Mouse (Mus musculus): Measurements from ENCODE around the gene Prr9. TPM values are rescaled to one million over a fixed set of nuclear protein-coding genes. Genes with fewer than 3 reads are reported as not detected.

The Prr9 gene
- polyA plus RNA-seq, 1 experiment from 2014 or later, result not detected

- no peaks in the 10 kb centered on the region for H3K9me3 ChIP-seq (ENCODE audit: control insufficient read depth)
- no peak for ATAC-seq
- H3K4me2 ChIP-seq (replicated peaks; ENCODE audit: low read depth), result no peak within 1 kb of the TSS
- no peak for TF ChIP-seq CTCF (IDR thresholded peaks at IDR 0.05; ENCODE audit: low read depth)
- H3K9ac ChIP-seq (ENCODE audit: low read depth, low read length), result no peak within 1 kb of the TSS
- WGBS, result 36% methylated on average over 1 of the region's 1 CpGs
- no peaks in the 10 kb centered on the region for H3K36me3 ChIP-seq (ENCODE audit: control insufficient read depth, insufficient read depth)
- no peak within 1 kb of the TSS for H3K27ac ChIP-seq (ENCODE audit: low read depth, low read length)
- H3K27me3 ChIP-seq (replicated peaks; ENCODE audit: control insufficient read depth, insufficient read depth, low read length), result no peaks in the 10 kb centered on the region
- H3K4me3 ChIP-seq (ENCODE audit: low read depth, low read length), result no peak within 1 kb of the TSS
- H3K4me1 ChIP-seq (replicated peaks; ENCODE audit: control insufficient read depth, insufficient read depth, low read length), result no peaks in the 10 kb centered on the region
Observed at GRCm38 (mm10) chr3:92142644-92143043, 18.9 kb upstream of the Prr9 start, which contains the start of gene Lelp1. Lelp1 (minus strand) TSS chr3:92142744.

GRCm38 (mm10) chr3:92120902-92121301 lies 2.8 kb downstream of the Prr9 start:
- no peak overlapping the region for H3K27ac ChIP-seq (ENCODE audit: low read depth, low read length)
- no peak for TF ChIP-seq CTCF (IDR thresholded peaks at IDR 0.05; ENCODE audit: low read depth)
- WGBS, result 76% methylated on average over 3 of the region's 3 CpGs
- no peaks in the 10 kb centered on the region for H3K9me3 ChIP-seq (ENCODE audit: control insufficient read depth)
- no peak overlapping the region for H3K9ac ChIP-seq (ENCODE audit: low read depth, low read length)
- no peak overlapping the region for H3K4me3 ChIP-seq (ENCODE audit: low read depth, low read length)
- ATAC-seq, result no peak
- no peak overlapping the region for H3K4me2 ChIP-seq (replicated peaks; ENCODE audit: low read depth)
- no peaks in the 10 kb centered on the region for H3K4me1 ChIP-seq (replicated peaks; ENCODE audit: control insufficient read depth, insufficient read depth, low read length)
- no peaks in the 10 kb centered on the region for H3K27me3 ChIP-seq (replicated peaks; ENCODE audit: control insufficient read depth, insufficient read depth, low read length)
- H3K36me3 ChIP-seq (ENCODE audit: control insufficient read depth, insufficient read depth), result no peaks in the 10 kb centered on the region

- Histone ChIP-seq H3K36me3 (ENCODE audit: control insufficient read depth, insufficient read depth) (no peaks in the 10 kb centered on the region), H3K9me3 (ENCODE audit: control insufficient read depth) (no peaks in the 10 kb centered on the region), H3K27ac (ENCODE audit: low read depth, low read length) (no peak overlapping the region), H3K4me2 (replicated peaks; ENCODE audit: low read depth) (no peak overlapping the region), H3K27me3 (replicated peaks; ENCODE audit: control insufficient read depth, insufficient read depth, low read length) (no peaks in the 10 kb centered on the region), H3K4me1 (replicated peaks; ENCODE audit: control insufficient read depth, insufficient read depth, low read length) (no peaks in the 10 kb centered on the region), H3K9ac (ENCODE audit: low read depth, low read length) (no peak overlapping the region), H3K4me3 (ENCODE audit: low read depth, low read length) (no peak overlapping the region)
- WGBS, result 31% methylated on average over 3 of the region's 3 CpGs
- ATAC-seq, result 0 out of 2 replicates have a peak, but pooled peaks have one; percentile 22
- peak; percentile 73 for TF ChIP-seq CTCF (IDR thresholded peaks at IDR 0.05; ENCODE audit: low read depth)
Observed at GRCm38 (mm10) chr3:92117930-92118329, 5.8 kb downstream of the Prr9 start.

GRCm38 (mm10) chr3:92111526-92111925 lies 12.2 kb downstream of the Prr9 start:
- Histone ChIP-seq H3K36me3 (ENCODE audit: control insufficient read depth, insufficient read depth) (no peaks in the 10 kb centered on the region), H3K4me3 (ENCODE audit: low read depth, low read length) (no peak overlapping the region), H3K27ac (ENCODE audit: low read depth, low read length) (no peak overlapping the region), H3K9ac (ENCODE audit: low read depth, low read length) (no peak overlapping the region), H3K4me2 (replicated peaks; ENCODE audit: low read depth) (no peak overlapping the region), H3K27me3 (replicated peaks; ENCODE audit: control insufficient read depth, insufficient read depth, low read length) (no peaks in the 10 kb centered on the region), H3K9me3 (ENCODE audit: control insufficient read depth) (no peaks in the 10 kb centered on the region), H3K4me1 (replicated peaks; ENCODE audit: control insufficient read depth, insufficient read depth, low read length) (no peaks in the 10 kb centered on the region)
- no peak for ATAC-seq
- no peak for TF ChIP-seq CTCF (IDR thresholded peaks at IDR 0.05; ENCODE audit: low read depth)

GRCm38 (mm10) chr3:92110790-92111189 lies 13.0 kb downstream of the Prr9 start:
- ATAC-seq, result no peak

GRCm38 (mm10) chr3:92106582-92106981 lies 17.2 kb downstream of the Prr9 start:
- H3K9me3 ChIP-seq (ENCODE audit: control insufficient read depth), result no peaks in the 10 kb centered on the region
- H3K9ac ChIP-seq (ENCODE audit: low read depth, low read length), result no peak overlapping the region
- H3K27me3 ChIP-seq (replicated peaks; ENCODE audit: control insufficient read depth, insufficient read depth, low read length), result no peaks in the 10 kb centered on the region
- ATAC-seq, result no peak
- no peak overlapping the region for H3K4me3 ChIP-seq (ENCODE audit: low read depth, low read length)
- no peak overlapping the region for H3K4me2 ChIP-seq (replicated peaks; ENCODE audit: low read depth)
- WGBS, result 8% methylated on average over 6 of the region's 6 CpGs
- H3K27ac ChIP-seq (ENCODE audit: low read depth, low read length), result no peak overlapping the region
- peak; percentile 78 for TF ChIP-seq CTCF (IDR thresholded peaks at IDR 0.05; ENCODE audit: low read depth)
- H3K4me1 ChIP-seq (replicated peaks; ENCODE audit: control insufficient read depth, insufficient read depth, low read length), result no peaks in the 10 kb centered on the region
- no peaks in the 10 kb centered on the region for H3K36me3 ChIP-seq (ENCODE audit: control insufficient read depth, insufficient read depth)

More at GRCm38 (mm10) chr3:92110790-92111189, 13.0 kb downstream of the Prr9 start:
- H3K4me1 ChIP-seq (replicated peaks; ENCODE audit: control insufficient read depth, insufficient read depth, low read length), result no peaks in the 10 kb centered on the region
- no peak overlapping the region for H3K4me3 ChIP-seq (ENCODE audit: low read depth, low read length)
- H3K9ac ChIP-seq (ENCODE audit: low read depth, low read length), result no peak overlapping the region
- H3K27ac ChIP-seq (ENCODE audit: low read depth, low read length), result no peak overlapping the region
- H3K9me3 ChIP-seq (ENCODE audit: control insufficient read depth), result no peaks in the 10 kb centered on the region
- H3K4me2 ChIP-seq (replicated peaks; ENCODE audit: low read depth), result no peak overlapping the region
- H3K36me3 ChIP-seq (ENCODE audit: control insufficient read depth, insufficient read depth), result no peaks in the 10 kb centered on the region
- H3K27me3 ChIP-seq (replicated peaks; ENCODE audit: control insufficient read depth, insufficient read depth, low read length), result no peaks in the 10 kb centered on the region
- TF ChIP-seq CTCF (IDR thresholded peaks at IDR 0.05; ENCODE audit: low read depth), result no peak

GRCm38 (mm10) chr3:92083042-92083441 lies 40.7 kb downstream of the Prr9 start, which contains the start of gene Lor:
Lor (minus strand) TSS chr3:92083142.
- Histone ChIP-seq H3K4me2 (replicated peaks; ENCODE audit: low read depth) (peak within 1 kb of the TSS; percentile 99), H3K9ac (ENCODE audit: low read depth, low read length) (no peak within 1 kb of the TSS), H3K27me3 (replicated peaks; ENCODE audit: control insufficient read depth, insufficient read depth, low read length) (peaks cover 23% of the 10 kb centered on the region; the same call in 1 of the 2 replicates), H3K4me3 (ENCODE audit: low read depth, low read length) (peak within 1 kb of the TSS; percentile 76), H3K27ac (ENCODE audit: low read depth, low read length) (no peak within 1 kb of the TSS), H3K36me3 (ENCODE audit: control insufficient read depth, insufficient read depth) (no peaks in the 10 kb centered on the region), H3K9me3 (ENCODE audit: control insufficient read depth) (no peaks in the 10 kb centered on the region), H3K4me1 (replicated peaks; ENCODE audit: control insufficient read depth, insufficient read depth, low read length) (no peaks in the 10 kb centered on the region)
- WGBS, result 83% methylated on average over 2 of the region's 2 CpGs
- TF ChIP-seq CTCF (IDR thresholded peaks at IDR 0.05; ENCODE audit: low read depth), result no peak
- ATAC-seq, result no peak
